Mouse (Mus musculus): ENCODE results near the gene B3gnt2. TPM values are rescaled to one million over a fixed set of nuclear protein-coding genes. Genes with fewer than 3 reads are reported as not detected.
A peak's percentile ranks its signal among the peaks of the same experiment; 100 is the strongest.

The B3gnt2 gene
- total RNA-seq, 2 experiments from 2014 or later, result 6.5 to 8.3 TPM

DNA sequence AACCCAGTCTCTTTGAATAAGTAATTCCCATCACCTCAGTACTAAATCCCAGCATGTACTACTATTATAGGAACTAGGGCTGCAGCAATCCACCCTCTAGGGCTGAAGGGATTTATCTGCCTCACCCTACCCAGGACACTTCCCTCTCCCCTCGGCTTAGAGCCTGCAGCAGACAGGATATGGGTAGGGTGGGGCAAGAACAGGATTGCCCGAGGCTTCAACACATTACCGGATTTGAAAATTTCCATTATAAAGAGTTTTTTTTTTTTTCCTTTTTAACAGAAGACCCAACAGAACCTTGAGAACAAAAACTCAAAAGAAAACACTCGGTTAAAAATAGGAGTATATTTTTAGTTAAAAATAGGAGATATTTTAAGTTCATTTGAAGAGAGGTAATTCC lies 9.3 kb downstream of the B3gnt2 start:
- intact Hi-C loops (cut with DNase I), result loop anchor here (5.0 kb wide), 1 partner anchor 69 kb away; no protein-coding TSS in a partner anchor
- DNase-seq, result no peak

DNA sequence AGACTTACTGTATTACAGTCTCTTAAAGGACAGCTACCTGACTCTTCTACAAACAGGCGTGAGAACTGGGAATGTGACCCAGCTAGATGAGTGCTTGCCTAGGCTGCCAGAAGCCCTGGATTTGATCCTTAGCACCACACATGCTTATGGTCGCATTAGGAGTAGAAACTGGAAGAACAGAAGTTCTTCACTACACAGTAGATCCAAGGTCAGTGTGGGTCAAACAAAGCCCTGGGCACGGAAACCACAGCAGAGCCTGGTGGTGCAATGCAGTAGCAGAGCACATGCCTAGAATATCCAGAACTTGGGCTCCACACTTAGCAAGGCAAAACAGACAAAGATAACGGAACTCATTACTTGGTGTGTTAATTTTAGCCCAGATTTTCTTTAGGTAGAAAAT lies 10.7 kb downstream of the B3gnt2 start:
- intact Hi-C loops (cut with DNase I), result loop anchor here (5.0 kb wide), 1 partner anchor 68 kb away; no protein-coding TSS in a partner anchor
- DNase-seq, result no peak

DNA sequence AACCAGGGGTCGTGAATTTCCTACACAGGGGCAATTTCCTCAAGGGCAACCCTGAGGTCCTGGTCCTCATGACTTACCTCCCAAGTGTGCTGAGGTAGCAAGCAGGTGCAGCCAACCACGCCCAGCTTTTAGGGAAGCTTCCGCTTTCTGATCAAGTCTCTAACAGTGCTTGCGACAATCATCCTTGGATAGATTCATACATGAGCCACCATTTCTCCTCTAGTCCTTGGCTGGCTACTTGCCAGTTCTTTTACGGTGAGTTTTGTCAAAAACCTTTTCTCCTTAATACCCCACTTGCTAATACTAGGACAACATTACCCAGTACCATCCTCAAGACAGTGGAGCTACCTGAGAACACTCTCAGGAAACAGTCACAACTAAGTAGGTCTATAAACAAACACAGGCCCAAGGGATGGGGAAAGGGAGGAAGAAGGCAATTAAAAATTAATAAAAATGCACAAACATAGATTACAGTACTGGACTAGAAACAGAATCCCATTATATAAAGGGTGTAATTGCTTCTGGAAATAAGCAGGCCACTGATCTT lies 12.0 kb downstream of the B3gnt2 start:
- intact Hi-C loops (cut with DNase I), result no loop called here
- DNase-seq, result no peak

DNA sequence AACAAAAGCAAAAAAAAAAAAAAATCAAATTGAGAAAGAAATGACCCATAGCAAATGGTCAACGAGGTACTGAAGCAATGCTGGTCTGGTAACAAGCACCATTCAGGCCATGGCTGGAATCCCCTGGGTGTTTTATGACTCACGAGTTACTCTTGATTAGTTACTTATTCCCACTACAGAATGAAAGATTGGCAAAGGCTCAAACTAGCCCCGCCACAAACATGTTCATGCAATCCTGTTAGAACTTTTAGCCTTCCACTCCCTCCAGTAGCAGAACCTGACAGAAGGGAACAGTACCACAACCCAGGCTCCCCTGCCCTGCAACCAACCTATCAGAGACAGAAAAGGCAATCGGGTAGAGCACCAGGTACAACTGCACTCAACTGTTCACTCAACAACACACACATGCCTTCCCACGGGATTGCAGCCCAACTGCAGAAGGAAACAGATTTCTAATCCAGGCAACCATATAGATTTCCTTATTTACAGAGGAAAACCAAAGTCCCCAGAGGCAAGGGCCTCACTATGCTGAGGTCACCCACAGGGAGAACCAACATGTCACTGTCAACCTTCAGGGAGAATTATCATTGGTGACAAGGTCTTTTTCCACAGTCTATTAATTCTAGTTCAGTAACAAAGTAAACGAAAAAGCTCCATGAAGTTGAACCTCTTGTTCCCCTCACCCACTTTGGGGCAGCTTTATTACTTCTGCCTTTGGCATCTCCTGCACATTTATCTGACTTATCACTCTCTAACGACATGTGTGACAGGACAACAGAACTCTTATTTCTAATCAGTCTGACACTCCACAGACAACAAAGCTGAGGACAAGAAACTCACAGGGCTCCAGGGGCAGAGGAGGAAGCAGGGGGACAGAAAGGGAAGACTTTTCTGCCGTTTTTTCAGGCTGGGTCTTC lies 12.8 kb downstream of the B3gnt2 start:
- DNase-seq, result peak; percentile 50 to 53
- intact Hi-C loops (cut with DNase I), result no loop called here

DNA sequence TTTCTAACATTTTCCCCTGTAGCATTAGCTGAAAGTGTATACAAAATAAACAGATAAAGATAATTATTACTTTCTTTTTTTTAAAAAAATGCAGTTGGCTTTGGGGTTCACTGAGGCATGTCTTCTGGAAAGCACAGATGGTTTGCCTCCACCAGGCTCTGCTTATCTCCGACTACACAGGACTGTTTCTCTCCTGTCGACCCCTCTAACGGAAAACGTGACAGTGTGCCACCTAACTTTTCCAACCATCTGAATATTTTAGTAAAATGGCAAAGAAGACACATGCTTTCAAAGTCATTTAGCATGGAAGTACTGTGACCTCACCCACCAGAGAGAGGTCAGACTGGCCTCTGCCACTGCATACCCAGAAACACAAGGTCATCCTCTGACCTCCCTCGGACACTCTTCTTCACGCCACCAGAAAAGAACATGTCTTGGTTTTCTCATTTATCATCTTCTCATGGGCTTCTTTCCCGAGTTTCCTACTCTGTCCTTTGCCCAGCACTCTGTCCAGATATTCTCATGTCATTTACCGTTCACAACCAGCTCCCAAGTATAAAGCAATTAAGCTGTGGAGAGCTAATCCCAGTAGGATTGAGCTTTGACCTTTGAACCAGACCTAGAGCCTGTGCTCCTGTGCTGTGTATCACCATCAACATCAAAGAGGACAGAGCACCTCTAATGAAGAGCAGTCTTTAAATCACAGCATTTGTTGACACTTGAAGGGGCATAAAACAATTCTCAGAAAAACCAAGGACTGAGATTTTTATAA lies 13.6 kb downstream of the B3gnt2 start:
- no peak for DNase-seq
- intact Hi-C loops (cut with DNase I), result no loop called here

DNA sequence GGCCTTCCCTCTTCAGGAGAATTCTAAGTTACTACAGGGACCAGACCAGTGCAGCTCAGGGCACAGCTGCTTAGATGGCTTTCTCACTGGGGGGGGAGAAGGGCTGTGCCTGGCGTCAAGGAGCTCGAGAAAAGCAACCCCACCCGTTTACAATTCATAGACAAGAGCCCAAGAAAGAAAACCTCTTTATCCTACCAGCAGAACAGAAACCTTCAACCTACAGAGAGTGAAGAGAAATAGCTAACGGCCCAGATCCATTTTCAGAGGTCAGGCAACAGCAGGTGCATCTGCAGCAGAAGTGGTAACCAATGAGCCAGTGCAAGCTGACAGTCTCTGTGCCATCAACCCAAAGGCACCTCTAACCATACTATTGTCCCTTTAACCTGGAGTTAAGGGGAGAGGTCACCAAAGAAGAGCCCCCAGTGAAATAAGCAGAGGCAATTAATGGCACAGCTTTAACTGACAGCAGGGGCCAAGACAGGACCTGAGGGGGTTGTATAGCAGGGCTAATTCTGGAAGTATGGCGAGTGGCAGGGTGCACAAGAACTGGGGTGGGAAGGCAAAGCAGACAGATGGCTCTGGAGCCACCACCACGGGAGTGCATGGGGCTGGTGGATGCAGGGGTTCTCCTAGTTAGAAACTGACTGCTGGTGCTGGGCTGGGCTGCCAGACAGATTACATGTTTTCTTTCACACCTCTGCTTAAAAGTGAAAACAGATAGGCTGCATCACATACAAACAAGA lies 14.5 kb downstream of the B3gnt2 start:
- DNase-seq, result no peak
- intact Hi-C loops (cut with DNase I), result no loop called here

DNA sequence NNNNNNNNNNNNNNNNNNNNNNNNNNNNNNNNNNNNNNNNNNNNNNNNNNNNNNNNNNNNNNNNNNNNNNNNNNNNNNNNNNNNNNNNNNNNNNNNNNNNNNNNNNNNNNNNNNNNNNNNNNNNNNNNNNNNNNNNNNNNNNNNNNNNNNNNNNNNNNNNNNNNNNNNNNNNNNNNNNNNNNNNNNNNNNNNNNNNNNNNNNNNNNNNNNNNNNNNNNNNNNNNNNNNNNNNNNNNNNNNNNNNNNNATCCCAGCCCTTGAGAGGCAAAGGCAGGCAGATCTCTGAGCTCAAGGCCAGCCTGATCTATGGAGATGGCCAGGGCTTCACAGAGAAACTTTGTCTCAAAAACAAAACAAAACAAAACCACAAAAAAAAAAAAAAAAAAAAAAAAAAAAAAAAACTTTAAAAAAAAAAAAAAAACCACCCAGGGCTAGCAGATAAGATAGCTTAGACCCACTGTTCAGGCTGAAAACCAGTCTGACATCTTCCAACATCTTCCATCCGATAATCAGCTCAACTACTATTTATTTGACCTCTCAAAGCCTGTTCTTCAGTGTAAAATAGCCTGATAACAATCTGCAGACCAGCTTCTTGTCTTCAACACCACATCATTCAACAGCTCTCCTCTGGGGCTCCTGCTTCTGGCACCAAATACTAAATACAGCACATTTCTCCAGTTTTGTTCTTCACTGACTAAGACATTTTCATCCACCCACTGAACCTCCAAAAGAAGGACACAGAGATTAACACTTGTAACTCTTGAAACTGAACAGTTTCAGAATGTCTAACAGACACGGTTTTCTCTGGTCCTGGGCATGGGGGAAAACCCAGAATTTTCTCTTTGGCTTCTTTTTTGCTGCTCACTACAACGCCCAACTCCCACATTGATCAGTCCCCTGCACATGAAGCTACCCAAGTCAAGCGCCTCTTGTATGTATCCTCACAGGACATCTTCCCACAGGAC lies 15.7 kb downstream of the B3gnt2 start:
- intact Hi-C loops (cut with DNase I), result no loop called here
- no peak for DNase-seq

DNA sequence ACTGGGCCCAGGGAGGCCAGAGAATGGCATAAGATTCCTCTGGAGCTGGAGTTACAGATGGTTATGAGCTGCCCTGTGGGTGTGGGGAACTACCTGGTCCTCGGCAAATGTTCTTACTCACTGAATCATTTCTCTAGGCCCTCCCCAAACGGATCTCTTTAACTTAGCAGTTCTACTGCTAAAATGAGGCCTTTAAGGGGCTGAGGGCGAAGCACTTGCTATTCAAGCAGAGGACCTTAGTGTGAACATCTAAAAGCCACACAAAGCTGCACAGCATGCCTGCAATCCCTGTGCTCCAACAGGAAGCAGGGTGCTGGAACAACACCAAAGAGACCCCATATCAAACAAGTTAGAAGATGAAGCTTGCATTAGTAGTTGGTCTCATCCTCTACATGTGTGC lies 21.3 kb downstream of the B3gnt2 start:
- DNase-seq, result no peak
- intact Hi-C loops (cut with DNase I), result no loop called here

DNA sequence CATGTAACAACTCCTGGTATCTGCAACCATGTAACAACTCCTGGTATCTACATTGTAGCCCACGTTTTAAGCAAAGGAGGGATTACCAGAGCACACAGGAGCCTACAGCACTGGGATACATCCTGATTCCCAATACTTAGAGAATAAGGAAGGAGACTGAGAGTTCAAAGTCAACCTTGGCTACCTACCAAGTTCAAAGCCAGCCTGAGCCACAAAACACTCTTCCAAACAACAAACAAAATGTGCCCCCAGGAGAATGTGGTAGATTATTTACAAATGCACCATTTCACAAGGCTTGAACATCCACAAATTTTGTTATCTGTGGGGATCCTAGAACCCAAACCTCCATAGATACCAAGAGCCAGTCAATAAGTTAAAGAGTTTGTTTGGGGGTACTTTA lies 22.4 kb downstream of the B3gnt2 start:
- no peak for DNase-seq
- intact Hi-C loops (cut with DNase I), result no loop called here

DNA sequence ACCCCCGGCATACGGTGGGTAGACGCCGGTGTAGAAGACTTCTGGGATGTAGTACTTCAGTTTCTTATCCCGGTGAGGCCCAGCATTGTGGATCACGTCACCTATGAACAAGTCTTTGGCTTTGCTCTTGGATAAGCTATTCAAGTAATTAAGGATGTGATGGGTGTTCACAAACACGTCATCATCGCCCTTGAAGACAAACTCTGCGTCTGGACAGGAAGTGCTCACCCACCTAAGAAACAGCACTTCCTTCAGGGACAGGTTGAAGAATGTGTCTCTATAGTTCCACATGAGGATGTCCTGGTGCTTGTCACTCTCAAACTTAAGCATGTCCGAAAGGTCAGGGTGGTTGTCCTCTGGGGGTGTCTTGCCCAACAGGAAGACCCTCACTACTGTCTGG lies 24.5 kb downstream of the B3gnt2 start:
- no peak for DNase-seq
- intact Hi-C loops (cut with DNase I), result no loop called here

DNA sequence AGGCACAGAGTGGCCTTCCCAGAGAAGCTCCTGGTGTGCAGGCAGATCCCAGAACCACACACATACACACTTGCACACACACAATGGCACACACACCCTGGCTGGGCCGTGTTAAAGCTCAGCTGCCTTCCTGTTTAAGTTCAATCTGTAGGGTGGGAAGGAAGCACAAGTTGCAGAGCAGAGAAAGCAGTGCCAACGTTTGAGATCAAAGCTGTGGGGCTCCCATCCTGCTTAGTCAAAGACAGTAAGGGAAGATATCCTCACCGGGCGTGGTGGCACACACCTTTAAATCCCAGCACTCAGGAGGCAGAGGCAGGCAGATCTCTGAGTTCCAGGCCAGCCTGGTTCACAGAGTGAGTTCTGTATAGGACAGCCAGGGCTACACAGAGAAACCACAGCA lies 28.2 kb downstream of the B3gnt2 start:
- DNase-seq, result no peak
- intact Hi-C loops (cut with DNase I), result no loop called here

DNA sequence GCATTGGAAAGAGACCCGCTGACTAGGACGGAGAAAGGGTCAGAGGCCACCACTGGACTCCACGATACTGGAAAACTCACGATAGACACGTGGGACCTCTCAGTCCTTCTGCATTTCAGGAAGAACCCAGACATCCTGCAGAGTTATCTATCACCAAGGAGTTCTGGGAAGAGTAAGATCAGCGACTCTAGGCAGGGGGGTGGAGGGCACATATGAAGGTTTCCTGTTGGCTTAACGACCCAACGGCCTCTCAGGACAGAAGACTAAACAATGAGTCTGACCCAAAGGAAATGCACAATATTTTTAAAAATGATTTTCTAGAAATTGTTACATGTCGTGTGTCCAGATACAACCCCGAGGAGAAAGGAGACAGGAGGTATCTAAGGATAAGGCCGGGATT lies 28.8 kb downstream of the B3gnt2 start:
- intact Hi-C loops (cut with DNase I), result no loop called here
- no peak for DNase-seq

DNA sequence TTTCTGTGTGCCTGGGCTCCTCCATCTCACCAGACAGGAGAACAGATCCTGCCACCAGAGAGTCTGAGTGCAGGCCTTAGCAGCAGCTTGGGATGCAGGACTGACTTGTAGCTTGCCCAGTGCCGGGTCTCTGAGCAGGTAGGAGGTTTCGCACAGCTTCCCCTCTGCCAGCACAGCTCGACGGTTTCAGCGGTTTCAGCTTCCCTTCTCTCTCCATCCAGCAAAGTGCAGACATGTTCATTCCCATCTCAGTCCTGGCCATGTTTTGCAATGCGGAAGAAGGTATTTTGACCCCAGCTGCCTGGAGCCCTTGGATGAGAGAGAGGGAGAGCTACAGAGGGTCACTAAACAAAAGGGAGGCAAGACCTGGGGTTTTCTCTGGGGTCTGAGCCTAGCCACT lies 30.1 kb downstream of the B3gnt2 start:
- intact Hi-C loops (cut with DNase I), result no loop called here
- no peak for DNase-seq

DNA sequence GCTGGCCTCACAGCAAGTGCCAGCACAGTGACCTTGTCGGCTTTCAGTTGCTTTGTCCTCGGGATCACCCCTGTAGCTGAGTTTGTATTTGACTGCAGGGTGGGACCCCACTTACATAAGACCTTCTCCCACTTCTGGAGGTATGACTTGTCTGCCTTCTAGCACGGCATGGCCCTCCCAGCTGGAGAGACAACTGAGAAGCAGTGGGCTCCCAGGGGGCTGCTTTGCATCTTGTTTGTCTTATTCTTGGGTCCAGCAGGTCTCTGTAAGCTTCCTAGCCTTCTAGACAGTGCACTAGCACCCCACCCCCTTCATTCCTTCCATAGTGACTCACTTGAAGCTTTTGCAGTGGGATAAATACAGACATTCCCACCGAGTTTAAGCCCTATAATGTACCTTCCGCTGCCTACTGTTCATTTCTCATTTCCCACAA lies 30.6 kb downstream of the B3gnt2 start:
- intact Hi-C loops (cut with DNase I), result no loop called here
- no peak for DNase-seq

DNA sequence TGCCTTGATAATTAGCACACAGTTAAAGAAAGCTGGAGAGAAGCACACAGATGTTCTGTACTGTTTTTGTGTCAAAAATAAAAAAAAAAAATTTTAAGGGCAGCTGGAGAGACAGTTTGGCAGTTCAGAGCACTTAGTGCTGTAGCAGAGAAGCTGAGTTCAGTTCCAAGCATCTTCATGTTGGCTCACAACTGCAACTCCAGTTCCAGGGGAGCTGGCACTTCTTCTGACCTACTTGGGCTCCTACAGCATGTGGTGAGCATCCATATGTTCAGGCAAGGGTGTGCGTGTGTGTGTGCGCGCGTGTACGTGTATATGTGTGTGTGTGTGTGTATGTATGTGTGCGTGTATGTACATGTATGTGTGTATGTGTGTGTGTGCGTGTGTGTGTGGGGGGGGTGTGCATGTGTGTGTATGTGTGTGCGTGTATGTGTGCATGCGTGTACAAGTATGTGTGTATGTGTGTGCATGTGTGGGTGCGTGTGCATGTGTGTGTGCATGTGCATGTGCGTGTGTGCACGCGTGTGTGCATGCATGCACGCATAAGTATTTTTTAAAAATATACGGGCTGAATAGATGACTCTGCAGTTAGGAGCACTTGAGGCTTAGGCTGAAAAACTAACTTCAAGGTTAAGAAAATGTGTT lies 31.7 kb downstream of the B3gnt2 start:
- intact Hi-C loops (cut with DNase I), result no loop called here
- no peak for DNase-seq

DNA sequence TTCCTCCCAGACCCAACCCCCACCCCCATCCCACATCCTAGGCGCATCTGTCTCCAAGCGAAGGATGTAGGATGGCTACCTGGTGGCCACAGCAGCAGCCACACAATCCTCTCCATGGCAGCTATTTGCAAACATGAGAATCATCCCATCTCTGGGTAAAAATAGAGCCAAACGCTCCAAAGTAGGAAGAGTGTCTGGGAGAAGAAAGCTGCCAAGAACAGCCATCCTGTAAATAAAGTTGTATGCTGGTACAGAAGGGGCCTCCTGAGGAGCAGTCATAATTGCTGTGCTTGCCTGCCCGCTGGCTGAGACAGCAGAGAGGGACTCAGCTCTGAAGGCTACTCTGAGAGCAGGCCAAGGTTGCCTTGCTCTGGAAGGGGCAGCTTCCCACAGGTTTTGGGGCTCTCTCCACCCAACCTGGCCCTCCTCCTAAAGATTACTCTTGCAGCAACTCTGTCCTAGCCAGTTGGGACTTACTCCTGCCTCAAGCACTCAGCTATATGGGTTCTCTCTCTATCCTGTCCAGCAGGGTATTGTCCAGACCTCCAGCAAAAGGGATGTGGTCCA lies 33.2 kb downstream of the B3gnt2 start:
- intact Hi-C loops (cut with DNase I), result no loop called here

DNA sequence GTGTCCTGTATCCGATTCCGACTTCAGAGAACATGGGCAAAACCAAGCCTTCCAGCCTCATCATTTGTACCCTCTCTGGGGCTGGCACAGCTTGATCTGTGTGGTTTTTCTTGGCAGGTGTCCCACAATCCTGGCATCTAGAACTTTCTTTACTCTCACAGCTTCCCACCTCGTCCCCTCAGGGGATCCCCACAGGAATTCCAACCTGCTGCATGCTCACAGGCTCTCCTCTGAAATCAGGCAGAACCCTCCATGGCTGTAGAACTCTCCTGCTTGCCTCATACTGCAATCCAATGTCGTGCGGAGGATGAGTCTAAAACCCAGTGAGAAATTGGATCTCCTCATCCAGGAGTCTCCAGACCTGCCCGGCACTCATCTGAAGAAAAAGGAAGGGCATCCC lies 34.1 kb downstream of the B3gnt2 start:
- intact Hi-C loops (cut with DNase I), result no loop called here
- no peak for DNase-seq

More for the DNA sequence above, 33.2 kb downstream of the B3gnt2 start:
- DNase-seq, result no peak

DNA sequence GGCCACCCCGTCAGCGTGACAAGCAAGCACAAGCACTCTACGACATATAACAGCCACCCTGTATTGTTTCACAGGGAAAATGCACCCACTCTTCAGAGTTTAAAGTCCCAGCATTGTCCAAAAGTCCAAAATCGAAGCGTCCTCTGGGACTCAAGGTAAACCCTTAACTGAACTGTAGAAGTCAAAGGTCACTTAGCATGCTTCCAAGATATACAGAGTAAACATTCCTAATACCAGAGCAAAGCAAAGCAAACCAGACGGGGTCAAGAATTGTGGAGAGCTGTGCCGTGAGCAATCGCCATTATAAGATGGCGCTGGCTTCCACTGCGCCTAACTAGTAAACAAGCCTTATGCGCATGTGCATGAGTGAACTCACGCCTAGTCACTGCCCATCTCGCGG lies 34.7 kb downstream of the B3gnt2 start:
- no peak for DNase-seq
- intact Hi-C loops (cut with DNase I), result no loop called here

DNA sequence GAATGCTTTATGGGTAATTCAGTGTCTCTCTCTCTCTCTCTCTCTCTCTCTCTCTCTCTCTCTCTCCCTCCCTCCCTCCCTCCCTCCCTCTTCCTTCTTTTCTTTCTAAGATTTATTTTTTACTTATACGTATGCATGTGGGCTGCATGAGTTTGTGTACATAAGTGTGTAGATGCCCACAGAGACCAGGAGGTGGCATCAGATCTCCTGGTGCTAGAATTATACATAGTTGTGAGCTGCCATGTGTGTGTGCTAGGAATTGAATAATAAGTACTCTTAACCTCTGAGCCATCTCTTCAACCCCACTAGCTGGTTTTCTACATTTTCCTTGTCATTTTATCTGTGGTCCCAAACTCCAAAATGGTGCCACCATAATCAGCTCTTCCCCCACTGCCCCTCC lies 35.2 kb downstream of the B3gnt2 start:
- DNase-seq, result no peak
- intact Hi-C loops (cut with DNase I), result no loop called here
